Mouse (Mus musculus) heart, embryonic 11.5 days (tissue): ENCODE measurements at regions not wholly inside any gene's neighbourhood (a gene's known extent, or its start where the extent isn't known, plus 50 kb on each side); places are given as distances from the start of the nearest gene placed in this dataset.

Experiments used
- ATAC-seq: fragments of 200-750 bp; cut with Nextera tagmentation; replicated peaks from 2 replicates; pipeline ENCODE4 v1.8.0; 2017; ENCODE audit warnings: moderate library complexity; ENCODE audit not compliant: insufficient number of reproducible peaks, low FRiP score, low TSS enrichment
- H3K27ac ChIP-seq: fragments of 300-500 bp; sonication (generic); 2 replicates; pipeline ENCODE4 v1.5.1; 2014; ENCODE audit warnings: mild to moderate bottlenecking, low read depth, low read length
- H3K27me3 ChIP-seq: fragments of 300-500 bp; sonication (generic); 2 replicates; pipeline ENCODE4 v1.6.1; 2014; ENCODE audit warnings: mild to moderate bottlenecking, low read length, mixed read lengths; ENCODE audit not compliant: control insufficient read depth, insufficient read depth
- H3K36me3 ChIP-seq: fragments of 300-500 bp; sonication (generic); 2 replicates; pipeline ENCODE4 v1.6.1; 2014; ENCODE audit warnings: mild to moderate bottlenecking, low read length, moderate library complexity, mixed read lengths; ENCODE audit not compliant: control insufficient read depth, insufficient read depth
- H3K4me1 ChIP-seq: fragments of 300-500 bp; sonication (generic); 2 replicates; pipeline ENCODE4 v1.6.1; 2014; ENCODE audit warnings: low read length; ENCODE audit not compliant: control insufficient read depth, insufficient read depth
- H3K4me2 ChIP-seq: fragments of 300-500 bp; sonication (generic); 2 replicates; pipeline ENCODE4 v1.6.1; 2014; ENCODE audit warnings: mild to moderate bottlenecking, moderate library complexity
- H3K4me3 ChIP-seq: fragments of 300-500 bp; sonication (generic); 2 replicates; pipeline ENCODE4 v1.5.1; 2014; ENCODE audit warnings: low read depth, low read length
- H3K9ac ChIP-seq: fragments of 300-500 bp; sonication (generic); 2 replicates; pipeline ENCODE4 v1.6.1; 2014; ENCODE audit warnings: mild to moderate bottlenecking, low read depth, low read length, moderate library complexity
- H3K9me3 ChIP-seq: fragments of 300-500 bp; sonication (generic); replicated peaks from 2 replicates; pipeline ENCODE4 v1.6.1; 2016; ENCODE audit warnings: low read length; ENCODE audit not compliant: control insufficient read depth
- WGBS: fragments of 180-500 bp; shearing (Covaris S2); extraction: QIAGEN DNeasy Blood & Tissue Kit; methylation state at CpG from one replicate; pipeline ENCODE4 v1.1.7; 2014; ENCODE audit not compliant: insufficient replicate concordance; 5-methylcytosine and 5-hydroxymethylcytosine counted together

- Histone ChIP-seq H3K27ac (no peak overlapping the region), H3K9me3 (peaks cover 5% of the 10 kb centered on the region), H3K27me3 (no peaks in the 10 kb centered on the region), H3K4me2 (no peak overlapping the region), H3K36me3 (no peaks in the 10 kb centered on the region), H3K4me3 (no peak overlapping the region), H3K4me1 (no peaks in the 10 kb centered on the region), H3K9ac (no peak overlapping the region)
- 37% methylated on average over 5 of the region's 5 CpGs for WGBS
- ATAC-seq = no peak
These were observed 223.1 kb upstream of the Mocs1 start for GRCm38 (mm10) chr17:49205095-49205494.

- Histone ChIP-seq H3K27ac (no peak overlapping the region), H3K4me2 (no peak overlapping the region), H3K36me3 (no peaks in the 10 kb centered on the region), H3K27me3 (no peaks in the 10 kb centered on the region), H3K4me1 (no peaks in the 10 kb centered on the region), H3K9me3 (peaks cover 5% of the 10 kb centered on the region), H3K9ac (no peak overlapping the region), H3K4me3 (no peak overlapping the region)
- 64% methylated on average over 1 of the region's 1 CpGs for WGBS
- ATAC-seq = no peak
These were observed 222.6 kb upstream of the Mocs1 start for GRCm38 (mm10) chr17:49205564-49205963.

- H3K27me3 ChIP-seq = no peaks in the 10 kb centered on the region
- 42% methylated on average over 9 of the region's 9 CpGs for WGBS
- H3K4me1 ChIP-seq = no peaks in the 10 kb centered on the region
- no peak overlapping the region for H3K27ac ChIP-seq
- H3K36me3 ChIP-seq = no peaks in the 10 kb centered on the region
- H3K9ac ChIP-seq = no peak overlapping the region
- ATAC-seq = no peak
- H3K4me2 ChIP-seq = no peak overlapping the region
- peaks cover 5% of the 10 kb centered on the region for H3K9me3 ChIP-seq
- H3K4me3 ChIP-seq = no peak overlapping the region
These were observed 221.5 kb upstream of the Mocs1 start for GRCm38 (mm10) chr17:49206708-49207107.

- Histone ChIP-seq H3K27me3 (no peaks in the 10 kb centered on the region), H3K4me1 (no peaks in the 10 kb centered on the region), H3K27ac (no peak overlapping the region), H3K9me3 (peaks cover 3% of the 10 kb centered on the region; the same call in 1 of the 2 replicates), H3K4me3 (no peak overlapping the region), H3K9ac (no peak overlapping the region), H3K4me2 (no peak overlapping the region), H3K36me3 (no peaks in the 10 kb centered on the region)
- no peak for ATAC-seq
- 70% methylated on average over 10 of the region's 10 CpGs for WGBS
These were observed 219.8 kb upstream of the Mocs1 start for GRCm38 (mm10) chr17:49208315-49208820.

- H3K36me3 ChIP-seq = no peaks in the 10 kb centered on the region
- WGBS = 80% methylated on average over 13 of the region's 13 CpGs
- H3K9ac ChIP-seq = no peak overlapping the region
- H3K27me3 ChIP-seq = no peaks in the 10 kb centered on the region
- no peaks in the 10 kb centered on the region for H3K9me3 ChIP-seq
- no peak overlapping the region for H3K27ac ChIP-seq
- H3K4me1 ChIP-seq = no peaks in the 10 kb centered on the region
- no peak for ATAC-seq
- no peak overlapping the region for H3K4me2 ChIP-seq
- no peak overlapping the region for H3K4me3 ChIP-seq
These were observed 215.2 kb upstream of the Mocs1 start for GRCm38 (mm10) chr17:49212918-49213317.

GRCm38 (mm10) chr17:49215281-49215680 lies 212.9 kb upstream of the Mocs1 start:
- Histone ChIP-seq H3K27me3 (no peaks in the 10 kb centered on the region), H3K36me3 (no peaks in the 10 kb centered on the region), H3K4me3 (no peak overlapping the region), H3K4me2 (no peak overlapping the region), H3K27ac (no peak overlapping the region), H3K4me1 (no peaks in the 10 kb centered on the region), H3K9ac (no peak overlapping the region), H3K9me3 (no peaks in the 10 kb centered on the region)
- ATAC-seq = no peak
- WGBS = 59% methylated on average over 8 of the region's 8 CpGs

GRCm38 (mm10) chr17:49219512-49220197 lies 208.5 kb upstream of the Mocs1 start:
- 76% methylated on average over 4 of the region's 4 CpGs for WGBS
- no peaks in the 10 kb centered on the region for H3K4me1 ChIP-seq
- H3K4me3 ChIP-seq = no peak overlapping the region
- no peaks in the 10 kb centered on the region for H3K36me3 ChIP-seq
- H3K27ac ChIP-seq = no peak overlapping the region
- no peak overlapping the region for H3K9ac ChIP-seq
- H3K27me3 ChIP-seq = no peaks in the 10 kb centered on the region
- H3K9me3 ChIP-seq = no peaks in the 10 kb centered on the region
- no peak for ATAC-seq
- no peak overlapping the region for H3K4me2 ChIP-seq

- 83% methylated on average over 7 of the region's 7 CpGs for WGBS
- Histone ChIP-seq H3K27ac (no peak overlapping the region), H3K9me3 (no peaks in the 10 kb centered on the region), H3K4me3 (no peak overlapping the region), H3K27me3 (no peaks in the 10 kb centered on the region), H3K4me2 (no peak overlapping the region), H3K4me1 (no peaks in the 10 kb centered on the region), H3K36me3 (no peaks in the 10 kb centered on the region), H3K9ac (no peak overlapping the region)
- no peak for ATAC-seq
These were observed 204.9 kb upstream of the Mocs1 start for GRCm38 (mm10) chr17:49223212-49223611.

- ATAC-seq = no peak
- Histone ChIP-seq H3K4me1 (no peaks in the 10 kb centered on the region), H3K9ac (no peak overlapping the region), H3K27me3 (no peaks in the 10 kb centered on the region), H3K4me2 (no peak overlapping the region), H3K4me3 (no peak overlapping the region), H3K27ac (no peak overlapping the region), H3K9me3 (no peaks in the 10 kb centered on the region), H3K36me3 (no peaks in the 10 kb centered on the region)
- WGBS = 65% methylated on average over 2 of the region's 2 CpGs
These were observed 204.5 kb upstream of the Mocs1 start for GRCm38 (mm10) chr17:49223651-49224050.
